Mouse (Mus musculus): ENCODE measurements around the gene Rnaseh2c. TPM values are rescaled to one million over a fixed set of nuclear protein-coding genes. Genes with fewer than 3 reads are reported as not detected.

Rnaseh2c gene
- polyA plus RNA-seq, 1 experiment from 2014 or later, result 75.4 TPM

- Histone ChIP-seq H3K4me1 (ENCODE audit: control insufficient read depth, insufficient read depth, low read depth, low read length) (peaks cover 11% of the 10 kb centered on the region), H3K36me3 (ENCODE audit: control insufficient read depth, insufficient read depth, low read length) (peaks cover 10% of the 10 kb centered on the region), H3K4me3 (ENCODE audit: low read length) (no peak overlapping the region), H3K27ac (ENCODE audit: low read depth, low read length) (no peak overlapping the region), H3K9ac (ENCODE audit: low read depth, low read length) (no peak overlapping the region), H3K27me3 (replicated peaks; ENCODE audit: control insufficient read depth, insufficient read depth, low read length) (no peaks in the 10 kb centered on the region), H3K9me3 (ENCODE audit: control insufficient read depth, low read length) (no peaks in the 10 kb centered on the region), H3K4me2 (ENCODE audit: low read length) (no peak overlapping the region)
- no peak for ATAC-seq
- WGBS, result 81% methylated on average over 4 of the region's 4 CpGs
Measured at GRCm38 (mm10) chr19:5599224-5599623, 2.4 kb upstream of the Rnaseh2c start.

GRCm38 (mm10) chr19:5603664-5604063 is 2.0 kb downstream of the Rnaseh2c start:
- H3K9ac ChIP-seq (ENCODE audit: low read depth, low read length), result no peak overlapping the region
- ATAC-seq, result no peak

GRCm38 (mm10) chr19:5605126-5605525 is 3.5 kb downstream of the Rnaseh2c start:
- Histone ChIP-seq H3K9ac (ENCODE audit: low read depth, low read length) (no peak overlapping the region), H3K27ac (ENCODE audit: low read depth, low read length) (no peak overlapping the region), H3K36me3 (ENCODE audit: control insufficient read depth, insufficient read depth, low read length) (peaks cover 37% of the 10 kb centered on the region), H3K4me1 (ENCODE audit: control insufficient read depth, insufficient read depth, low read depth, low read length) (peaks cover 22% of the 10 kb centered on the region), H3K9me3 (ENCODE audit: control insufficient read depth, low read length) (no peaks in the 10 kb centered on the region), H3K4me2 (ENCODE audit: low read length) (no peak overlapping the region), H3K27me3 (replicated peaks; ENCODE audit: control insufficient read depth, insufficient read depth, low read length) (no peaks in the 10 kb centered on the region), H3K4me3 (ENCODE audit: low read length) (no peak overlapping the region)
- WGBS, result 91% methylated on average over 7 of the region's 7 CpGs
- ATAC-seq, result no peak

More at GRCm38 (mm10) chr19:5603664-5604063, 2.0 kb downstream of the Rnaseh2c start:
- 95% methylated on average over 7 of the region's 7 CpGs for WGBS
- Histone ChIP-seq H3K4me3 (ENCODE audit: low read length) (no peak overlapping the region), H3K27ac (ENCODE audit: low read depth, low read length) (no peak overlapping the region), H3K9me3 (ENCODE audit: control insufficient read depth, low read length) (no peaks in the 10 kb centered on the region), H3K27me3 (replicated peaks; ENCODE audit: control insufficient read depth, insufficient read depth, low read length) (no peaks in the 10 kb centered on the region), H3K4me1 (ENCODE audit: control insufficient read depth, insufficient read depth, low read depth, low read length) (peaks cover 15% of the 10 kb centered on the region), H3K36me3 (ENCODE audit: control insufficient read depth, insufficient read depth, low read length) (peaks cover 37% of the 10 kb centered on the region), H3K4me2 (ENCODE audit: low read length) (no peak overlapping the region)

- no peaks in the 10 kb centered on the region for H3K9me3 ChIP-seq (ENCODE audit: control insufficient read depth, low read length)
- WGBS, result 88% methylated on average over 8 of the region's 8 CpGs
Measured at GRCm38 (mm10) chr19:5606196-5606595, 4.5 kb downstream of the Rnaseh2c start.

GRCm38 (mm10) chr19:5607705-5608410 is 6.2 kb downstream of the Rnaseh2c start:
- no peak for ATAC-seq
- no peak overlapping the region for H3K27ac ChIP-seq (ENCODE audit: low read depth, low read length)
- no peak overlapping the region for H3K4me3 ChIP-seq (ENCODE audit: low read length)
- no peaks in the 10 kb centered on the region for H3K9me3 ChIP-seq (ENCODE audit: control insufficient read depth, low read length)
- peaks cover 20% of the 10 kb centered on the region for H3K4me1 ChIP-seq (ENCODE audit: control insufficient read depth, insufficient read depth, low read depth, low read length)
- H3K4me2 ChIP-seq (ENCODE audit: low read length), result no peak overlapping the region
- 95% methylated on average over 26 of the region's 26 CpGs for WGBS
- H3K9ac ChIP-seq (ENCODE audit: low read depth, low read length), result no peak overlapping the region
- no peaks in the 10 kb centered on the region for H3K27me3 ChIP-seq (replicated peaks; ENCODE audit: control insufficient read depth, insufficient read depth, low read length)
- H3K36me3 ChIP-seq (ENCODE audit: control insufficient read depth, insufficient read depth, low read length), result peaks cover 37% of the 10 kb centered on the region

More at GRCm38 (mm10) chr19:5606196-5606595, 4.5 kb downstream of the Rnaseh2c start:
- Histone ChIP-seq H3K9ac (ENCODE audit: low read depth, low read length) (no peak overlapping the region), H3K4me1 (ENCODE audit: control insufficient read depth, insufficient read depth, low read depth, low read length) (peaks cover 27% of the 10 kb centered on the region), H3K27ac (ENCODE audit: low read depth, low read length) (no peak overlapping the region), H3K36me3 (ENCODE audit: control insufficient read depth, insufficient read depth, low read length) (peaks cover 37% of the 10 kb centered on the region), H3K4me3 (ENCODE audit: low read length) (no peak overlapping the region), H3K4me2 (ENCODE audit: low read length) (no peak overlapping the region), H3K27me3 (replicated peaks; ENCODE audit: control insufficient read depth, insufficient read depth, low read length) (no peaks in the 10 kb centered on the region)
- ATAC-seq, result no peak

- H3K4me2 ChIP-seq (ENCODE audit: low read length), result peak overlapping the region; percentile 66
- no peaks in the 10 kb centered on the region for H3K9me3 ChIP-seq (ENCODE audit: control insufficient read depth, low read length)
- 93% methylated on average over 13 of the region's 13 CpGs for WGBS
- H3K4me3 ChIP-seq (ENCODE audit: low read length), result peak overlapping the region; percentile 70
- H3K27ac ChIP-seq (ENCODE audit: low read depth, low read length), result peak overlapping the region; percentile 99
- peaks cover 32% of the 10 kb centered on the region for H3K36me3 ChIP-seq (ENCODE audit: control insufficient read depth, insufficient read depth, low read length)
- H3K4me1 ChIP-seq (ENCODE audit: control insufficient read depth, insufficient read depth, low read depth, low read length), result peaks cover 16% of the 10 kb centered on the region
- peak overlapping the region; percentile 92; the same call in 1 of the 2 replicates for H3K9ac ChIP-seq (ENCODE audit: low read depth, low read length)
- ATAC-seq, result no peak
- no peaks in the 10 kb centered on the region for H3K27me3 ChIP-seq (replicated peaks; ENCODE audit: control insufficient read depth, insufficient read depth, low read length)
Measured at GRCm38 (mm10) chr19:5608707-5609106, 7.0 kb downstream of the Rnaseh2c start.

GRCm38 (mm10) chr19:5609171-5609546 is 7.5 kb downstream of the Rnaseh2c start:
- H3K4me2 ChIP-seq (ENCODE audit: low read length), result peak overlapping the region; percentile 66
- no peaks in the 10 kb centered on the region for H3K9me3 ChIP-seq (ENCODE audit: control insufficient read depth, low read length)
- peak overlapping the region; percentile 70 for H3K4me3 ChIP-seq (ENCODE audit: low read length)
- peaks cover 28% of the 10 kb centered on the region for H3K36me3 ChIP-seq (ENCODE audit: control insufficient read depth, insufficient read depth, low read length)
- no peaks in the 10 kb centered on the region for H3K27me3 ChIP-seq (replicated peaks; ENCODE audit: control insufficient read depth, insufficient read depth, low read length)
- 54% methylated on average over 10 of the region's 10 CpGs for WGBS
- H3K27ac ChIP-seq (ENCODE audit: low read depth, low read length), result peak overlapping the region; percentile 99
- H3K4me1 ChIP-seq (ENCODE audit: control insufficient read depth, insufficient read depth, low read depth, low read length), result peaks cover 16% of the 10 kb centered on the region
- peak overlapping the region; percentile 92 for H3K9ac ChIP-seq (ENCODE audit: low read depth, low read length)
- no peak for ATAC-seq

- peak; percentile 95 for ATAC-seq
- peaks cover 16% of the 10 kb centered on the region for H3K4me1 ChIP-seq (ENCODE audit: control insufficient read depth, insufficient read depth, low read depth, low read length)
- H3K36me3 ChIP-seq (ENCODE audit: control insufficient read depth, insufficient read depth, low read length), result peaks cover 22% of the 10 kb centered on the region
- peak within 1 kb of the TSS; percentile 66 for H3K4me2 ChIP-seq (ENCODE audit: low read length)
- H3K27me3 ChIP-seq (replicated peaks; ENCODE audit: control insufficient read depth, insufficient read depth, low read length), result no peaks in the 10 kb centered on the region
- H3K4me3 ChIP-seq (ENCODE audit: low read length), result peak within 1 kb of the TSS; percentile 70
- no peaks in the 10 kb centered on the region for H3K9me3 ChIP-seq (ENCODE audit: control insufficient read depth, low read length)
- WGBS, result under 1% methylated on average over 54 of the region's 55 CpGs
- H3K9ac ChIP-seq (ENCODE audit: low read depth, low read length), result peak within 1 kb of the TSS; percentile 92
- peak within 1 kb of the TSS; percentile 99 for H3K27ac ChIP-seq (ENCODE audit: low read depth, low read length)
Measured at GRCm38 (mm10) chr19:5609547-5610404, 8.1 kb downstream of the Rnaseh2c start, which contains the start of gene Kat5. Kat5 (minus strand) TSS chr19:5610237.

GRCm38 (mm10) chr19:5611973-5612372 is 10.3 kb downstream of the Rnaseh2c start:
- no peak overlapping the region for H3K27ac ChIP-seq (ENCODE audit: low read depth, low read length)
- no peak for ATAC-seq
- no peak overlapping the region for H3K4me2 ChIP-seq (ENCODE audit: low read length)
- peaks cover 16% of the 10 kb centered on the region for H3K4me1 ChIP-seq (ENCODE audit: control insufficient read depth, insufficient read depth, low read depth, low read length)
- WGBS, result 91% methylated on average over 1 of the region's 1 CpGs
- H3K9me3 ChIP-seq (ENCODE audit: control insufficient read depth, low read length), result no peaks in the 10 kb centered on the region
- no peak overlapping the region for H3K4me3 ChIP-seq (ENCODE audit: low read length)
- peaks cover under 1% of the 10 kb centered on the region for H3K36me3 ChIP-seq (ENCODE audit: control insufficient read depth, insufficient read depth, low read length)
- H3K27me3 ChIP-seq (replicated peaks; ENCODE audit: control insufficient read depth, insufficient read depth, low read length), result no peaks in the 10 kb centered on the region; the same call in 1 of the 2 replicates
- no peak overlapping the region for H3K9ac ChIP-seq (ENCODE audit: low read depth, low read length)
